Mouse (Mus musculus): Measurements from ENCODE around the gene Cryzl1. TPM values are rescaled to one million over a fixed set of nuclear protein-coding genes. Genes with fewer than 3 reads are reported as not detected.

Cryzl1 gene
- polyA plus RNA-seq, 2 experiments from 2014 or later, result 65.7 to 82.1 TPM

- no peak for ATAC-seq
These were observed 88.6 kb downstream of the Cryzl1 start for GRCm38 (mm10) chr16:91640171-91640570.

GRCm38 (mm10) chr16:91639636-91640035 lies 89.1 kb downstream of the Cryzl1 start:
- ATAC-seq, result no peak

Other genes with a start within 250 kb of the Cryzl1 start
- 100 to 1,000 TPM in 1 of 2 experiments, 10 to 100 TPM in 1; 86.0 to 120 TPM for gene Ifnar1, start 243.7 kb downstream of the Cryzl1 start, polyA plus RNA-seq (2017; shearing (Covaris generic))
- gene Ifngr2, start 181.9 kb downstream of the Cryzl1 start, polyA plus RNA-seq (2017; shearing (Covaris generic)), result 10 to 100 TPM; 29.9 to 35.3 TPM
- 10 to 100 TPM; 27.7 to 38.4 TPM for gene Tmem50b, start 131.2 kb downstream of the Cryzl1 start, polyA plus RNA-seq (2017; shearing (Covaris generic))
- 1 to 10 TPM; 1.6 to 2.9 TPM for gene Dnajc28, start 109.9 kb downstream of the Cryzl1 start, polyA plus RNA-seq (2017; shearing (Covaris generic))
- gene Gart, start 82.0 kb downstream of the Cryzl1 start, polyA plus RNA-seq (2017; shearing (Covaris generic)), result 10 to 100 TPM; 60.1 to 96.6 TPM
- gene Son, start 81.5 kb downstream of the Cryzl1 start, polyA plus RNA-seq (2017; shearing (Covaris generic)), result 100 to 1,000 TPM; 153 to 230 TPM
- gene Donson, start 40.2 kb downstream of the Cryzl1 start, polyA plus RNA-seq (2017; shearing (Covaris generic)), result 10 to 100 TPM; 13.4 to 31.8 TPM
- gene Itsn1, start 306 bp upstream of the Cryzl1 start, polyA plus RNA-seq (2017; shearing (Covaris generic)), result 1 to 10 TPM; 2.1 to 2.4 TPM

Measured in CD4-positive, CD25-positive, alpha-beta regulatory T cell, adult 4 months (primary cell).